Mouse (Mus musculus) right cerebral cortex, postnatal 14 days (tissue): Measurements from ENCODE around the gene Gm3252.
"Not testable (repeated sequence)": the region's sequence is repeated elsewhere in the genome, so short reads cannot be mapped to it uniquely, and the experiment has no call there.

Experiments used
- DNase-seq: peaks from one replicate; pipeline ENCODE4 v3.0.0; 2022

Gm3252 gene

DNA sequence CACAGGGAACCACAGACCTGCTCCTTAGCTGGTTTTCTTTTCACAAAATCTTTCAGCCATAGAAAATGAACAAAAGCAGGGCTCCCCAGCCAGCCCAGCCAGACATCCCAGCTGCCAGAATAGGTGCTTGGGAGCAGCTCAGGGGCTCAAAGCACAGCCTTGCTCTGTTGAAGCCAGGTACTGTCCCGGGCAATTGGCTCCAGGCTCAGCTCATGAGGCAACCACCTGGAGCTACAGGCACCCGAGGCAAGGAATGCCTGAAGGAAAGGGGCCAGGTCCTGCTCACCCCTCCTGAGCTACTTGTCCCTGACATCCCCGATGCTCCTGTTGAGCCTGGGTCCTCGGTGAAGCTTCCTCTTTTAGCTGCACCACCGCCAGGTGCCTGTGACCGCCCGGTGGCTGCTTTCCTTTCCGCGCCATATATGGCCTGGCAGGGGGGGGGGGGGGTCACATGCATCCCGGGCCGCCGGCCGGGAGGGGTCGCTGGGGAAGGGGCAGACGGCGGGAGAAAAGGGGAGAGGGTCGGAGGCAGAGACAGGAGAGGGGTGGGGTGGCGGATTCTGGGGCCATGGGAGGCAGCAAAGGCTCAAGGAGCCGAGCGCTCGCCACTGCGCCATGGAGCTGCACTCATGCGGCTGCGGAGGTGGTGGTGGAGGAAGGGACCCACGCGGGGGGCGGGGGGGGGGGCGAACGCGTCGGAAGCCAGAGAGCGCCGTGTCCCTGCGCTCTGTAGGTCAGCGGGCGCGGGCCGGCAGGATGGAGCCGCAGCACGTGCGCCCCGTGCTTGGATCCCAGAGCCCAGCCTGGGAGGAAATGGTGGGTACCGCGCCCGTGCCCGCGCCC, at the start of gene Gm3252:
TSS of gene Gm3252 (plus strand) at position 738 of the 843 bp plus-strand sequence.
- DNase-seq: not testable (repeated sequence)

- not testable (repeated sequence) for DNase-seq
These were observed 17.6 kb upstream of the Gm3252 start, which contains the start of gene Gm7876 for GRCm38 (mm10) chr14:4708938-4709337. TSS of gene Gm7876 (plus strand) at chr14:4709238.

DNA sequence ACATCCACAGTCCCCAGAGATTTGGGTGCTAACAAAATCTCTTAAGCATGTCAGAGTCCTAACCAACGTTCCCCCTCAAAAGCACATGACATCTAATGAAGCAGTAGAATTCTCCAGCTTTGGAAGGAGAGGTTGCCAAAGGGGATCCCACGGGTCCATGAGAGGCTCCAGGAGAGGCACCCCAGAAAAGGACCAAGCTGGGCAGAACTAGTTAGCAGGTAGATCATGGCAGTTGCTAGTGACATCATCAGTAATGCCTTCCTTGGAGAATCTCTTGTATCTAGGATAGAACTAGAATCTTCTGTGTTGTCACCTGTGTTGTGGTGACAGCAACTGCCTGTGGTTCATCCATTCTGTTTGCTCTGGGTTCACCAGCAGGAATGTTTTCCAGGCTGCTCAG, 49.5 kb downstream of the Gm3252 start, which contains the start of gene Gm9602:
TSS of gene Gm9602 (plus strand) at position 301 of the 400 bp plus-strand sequence.
- not testable (repeated sequence) for DNase-seq
